Mouse (Mus musculus) liver, postnatal 0 days (tissue): ENCODE measurements at regions not wholly inside any gene's neighbourhood (a gene's known extent, or its start where the extent isn't known, plus 50 kb on each side); places are given as distances from the start of the nearest gene placed in this dataset.

ENCODE experiments used
- CTCF ChIP-seq: sonication (generic); IDR thresholded peaks from 2 replicates; pipeline ENCODE4 v1.5.1; 2016; ENCODE audit warnings: antibody characterized with exemption, low read depth
- EP300 ChIP-seq: IDR thresholded peaks from 2 replicates; pipeline ENCODE4 v1.6.1; 2016; ENCODE audit warnings: antibody characterized with exemption, low read depth, mild to moderate bottlenecking

DNA sequence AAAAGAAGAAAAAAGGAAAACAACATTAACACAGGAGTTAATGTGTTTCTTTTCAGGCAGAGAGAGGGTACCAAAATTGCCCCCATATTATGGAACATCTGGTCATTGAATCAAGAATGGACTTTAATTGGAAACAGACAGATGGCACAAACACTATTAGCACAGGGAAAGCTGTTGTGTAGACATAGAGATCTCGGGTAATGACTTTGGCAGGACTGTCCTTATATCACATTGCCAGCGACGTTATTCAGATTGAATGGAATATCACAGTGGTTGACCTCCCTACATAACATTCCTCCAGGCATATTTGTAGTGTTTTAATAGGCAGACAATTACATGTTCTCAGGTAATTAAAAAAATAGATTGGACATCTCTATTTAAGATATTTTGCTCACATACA, 158.9 kb upstream of the Cox7c start:
- no peak for TF ChIP-seq CTCF
- TF ChIP-seq EP300, result no peak
